Mouse (Mus musculus): ENCODE data around the gene Spred2. TPM values are rescaled to one million over a fixed set of nuclear protein-coding genes. Genes with fewer than 3 reads are reported as not detected.
"Not testable (repeated sequence)": the region's sequence is repeated elsewhere in the genome, so short reads cannot be mapped to it uniquely, and the experiment has no call there.

The Spred2 gene
- total RNA-seq, 2 experiments from 2014 or later = 6.1 to 7.1 TPM

- no peak for DNase-seq
- intact Hi-C loops (cut with DNase I) = loop anchor here (10.0 kb wide), 1 partner anchor 201 kb away; no protein-coding TSS in a partner anchor
These were observed 111.8 kb downstream of the Spred2 start for GRCm38 (mm10) chr11:20035972-20036371.

- DNase-seq = no peak
- intact Hi-C loops (cut with DNase I) = loop anchor here (10.0 kb wide), 1 partner anchor 203 kb away; no protein-coding TSS in a partner anchor
These were observed 113.6 kb downstream of the Spred2 start for GRCm38 (mm10) chr11:20037739-20038138.

GRCm38 (mm10) chr11:20038723-20039122, 114.5 kb downstream of the Spred2 start:
- DNase-seq = no peak
- intact Hi-C loops (cut with DNase I) = loop anchor here (10.0 kb wide), 1 partner anchor 204 kb away; no protein-coding TSS in a partner anchor

GRCm38 (mm10) chr11:20041164-20041920, 117.2 kb downstream of the Spred2 start:
- intact Hi-C loops (cut with DNase I) = no loop called here
- no peak for DNase-seq

GRCm38 (mm10) chr11:20042106-20042505, 117.9 kb downstream of the Spred2 start:
- no peak for DNase-seq

GRCm38 (mm10) chr11:20043256-20043655, 119.1 kb downstream of the Spred2 start:
- DNase-seq = no peak
- intact Hi-C loops (cut with DNase I) = no loop called here

More at GRCm38 (mm10) chr11:20042106-20042505, 117.9 kb downstream of the Spred2 start:
- intact Hi-C loops (cut with DNase I) = no loop called here

GRCm38 (mm10) chr11:20045586-20045985, 121.4 kb downstream of the Spred2 start:
- DNase-seq = no peak
- intact Hi-C loops (cut with DNase I) = no loop called here

- no peak for DNase-seq
- intact Hi-C loops (cut with DNase I) = no loop called here
These were observed 128.8 kb downstream of the Spred2 start for GRCm38 (mm10) chr11:20052814-20053536.

GRCm38 (mm10) chr11:20053951-20054350, 129.8 kb downstream of the Spred2 start:
- intact Hi-C loops (cut with DNase I) = no loop called here
- DNase-seq = no peak

- intact Hi-C loops (cut with DNase I) = no loop called here
- no peak for DNase-seq
These were observed 130.4 kb downstream of the Spred2 start for GRCm38 (mm10) chr11:20054617-20055016.

GRCm38 (mm10) chr11:20056168-20056567, 132.0 kb downstream of the Spred2 start:
- intact Hi-C loops (cut with DNase I) = no loop called here
- DNase-seq = no peak

- intact Hi-C loops (cut with DNase I) = no loop called here
- DNase-seq = no peak
These were observed 133.3 kb downstream of the Spred2 start for GRCm38 (mm10) chr11:20057429-20057828.

- intact Hi-C loops (cut with DNase I) = no loop called here
- DNase-seq = no peak
These were observed 135.6 kb downstream of the Spred2 start for GRCm38 (mm10) chr11:20059736-20060135.

- DNase-seq; intact Hi-C loops (cut with DNase I): not testable (repeated sequence)
These were observed 138.6 kb downstream of the Spred2 start for GRCm38 (mm10) chr11:20062801-20063200.

- intact Hi-C loops (cut with DNase I); DNase-seq: not testable (repeated sequence)
These were observed 139.9 kb downstream of the Spred2 start for GRCm38 (mm10) chr11:20064086-20064485.

GRCm38 (mm10) chr11:20064926-20065325, 140.8 kb downstream of the Spred2 start:
- DNase-seq = no peak
- intact Hi-C loops (cut with DNase I) = loop anchor here (5.0 kb wide), 1 partner anchor 233 kb away; no protein-coding TSS in a partner anchor

GRCm38 (mm10) chr11:20066106-20066505, 141.9 kb downstream of the Spred2 start:
- intact Hi-C loops (cut with DNase I) = loop anchor here (5.0 kb wide), 1 partner anchor 234 kb away; no protein-coding TSS in a partner anchor
- DNase-seq = no peak

GRCm38 (mm10) chr11:20067521-20067920, 143.3 kb downstream of the Spred2 start:
- no peak for DNase-seq
- intact Hi-C loops (cut with DNase I) = loop anchor here (5.0 kb wide), 1 partner anchor 235 kb away; no protein-coding TSS in a partner anchor

- intact Hi-C loops (cut with DNase I) = loop anchor here (5.0 kb wide), 1 partner anchor 236 kb away; no protein-coding TSS in a partner anchor
- DNase-seq = no peak
These were observed 144.3 kb downstream of the Spred2 start for GRCm38 (mm10) chr11:20068346-20069004.

- intact Hi-C loops (cut with DNase I) = no loop called here
- no peak for DNase-seq
These were observed 148.0 kb downstream of the Spred2 start for GRCm38 (mm10) chr11:20072174-20072573.

GRCm38 (mm10) chr11:20072826-20073225, 148.7 kb downstream of the Spred2 start:
- no peak for DNase-seq
- intact Hi-C loops (cut with DNase I) = no loop called here

Measured in gastrocnemius, postnatal 36 days (tissue).